Mouse (Mus musculus) kidney, embryonic 14.5 days (tissue): Measurements from ENCODE around the gene 1810062G17Rik. TPM values are rescaled to one million over a fixed set of nuclear protein-coding genes. Genes with fewer than 3 reads are reported as not detected.

ENCODE experiments used
- ATAC-seq: fragments of 200-750 bp; cut with Nextera tagmentation; 2 replicates; pipeline ENCODE4 v1.8.0; 2017; ENCODE audit warnings: moderate number of reproducible peaks, mild to moderate bottlenecking, moderate TSS enrichment, moderate library complexity; ENCODE audit not compliant: low FRiP score, low TSS enrichment
- H3K27ac ChIP-seq: fragments of 300-500 bp; sonication (generic); 2 replicates; pipeline ENCODE4 v1.5.1; 2014; ENCODE audit warnings: low read depth, mild to moderate bottlenecking, low read length, moderate library complexity, mixed read lengths
- H3K27me3 ChIP-seq: fragments of 300-500 bp; sonication (generic); 2 replicates; pipeline ENCODE4 v1.6.1; 2014; ENCODE audit warnings: mild to moderate bottlenecking, low read length; ENCODE audit not compliant: control insufficient read depth, insufficient read depth
- H3K36me3 ChIP-seq: fragments of 300-500 bp; sonication (generic); 2 replicates; pipeline ENCODE4 v1.6.1; 2014; ENCODE audit warnings: low read length, mixed read lengths; ENCODE audit not compliant: control insufficient read depth, insufficient read depth
- H3K4me1 ChIP-seq: fragments of 300-500 bp; sonication (generic); 2 replicates; pipeline ENCODE4 v1.6.1; 2014; ENCODE audit warnings: low read length, mixed read lengths; ENCODE audit not compliant: control insufficient read depth, insufficient read depth
- H3K4me2 ChIP-seq: fragments of 300-500 bp; sonication (generic); replicated peaks from 2 replicates; pipeline ENCODE4 v1.6.1; 2014; ENCODE audit warnings: low read depth, mild to moderate bottlenecking, low read length
- H3K4me3 ChIP-seq: fragments of 300-500 bp; sonication (generic); 2 replicates; pipeline ENCODE4 v1.5.1; 2014; ENCODE audit warnings: mild to moderate bottlenecking, low read length
- H3K9ac ChIP-seq: fragments of 300-500 bp; sonication (generic); 2 replicates; pipeline ENCODE4 v1.6.1; 2014; ENCODE audit warnings: low read depth, mild to moderate bottlenecking, low read length, moderate library complexity
- H3K9me3 ChIP-seq: fragments of 300-500 bp; sonication (generic); 2 replicates; pipeline ENCODE4 v1.6.1; 2016; ENCODE audit warnings: low read length; ENCODE audit not compliant: control insufficient read depth
- WGBS: fragments of 180-500 bp; shearing (Covaris S2); extraction: QIAGEN DNeasy Blood & Tissue Kit; methylation state at CpG from one replicate; pipeline ENCODE4 v1.1.7; 2014; 5-methylcytosine and 5-hydroxymethylcytosine counted together
- polyA plus RNA-seq: library from polyadenylated mRNA; unstranded; fragments of >200 nt; fragmentation: Nextera tagmentation; extraction: Ambion mirVana; gene quantifications from 2 replicates; pipeline ENCODE4 v1.2.1, GENCODE M21; 2014

The 1810062G17Rik gene
- 1.8 and 2.1 TPM in 2 replicates for polyA plus RNA-seq

GRCm38 (mm10) chr3:36475532-36476087 is at the start of gene 1810062G17Rik, which contains the start of gene Anxa5:
Gene 1810062G17Rik, plus strand, starts transcription at chr3:36475937.
Gene Anxa5, minus strand, starts transcription at chr3:36475894.
- H3K27ac ChIP-seq = peak within 1 kb of the TSS; percentile 85
- H3K27me3 ChIP-seq = no peaks in the 10 kb centered on the region
- H3K4me1 ChIP-seq = peaks cover 6% of the 10 kb centered on the region; the same call in 1 of the 2 replicates
- peak within 1 kb of the TSS; percentile 69 for H3K4me2 ChIP-seq
- no peaks in the 10 kb centered on the region for H3K36me3 ChIP-seq
- 0% methylated on average over 32 of the region's 32 CpGs for WGBS
- H3K9ac ChIP-seq = peak within 1 kb of the TSS; percentile 69
- peak within 1 kb of the TSS; percentile 66 for H3K4me3 ChIP-seq
- peak; percentile 99 for ATAC-seq
- H3K9me3 ChIP-seq = no peaks in the 10 kb centered on the region

- Histone ChIP-seq H3K4me1 (no peaks in the 10 kb centered on the region), H3K4me3 (no peak overlapping the region), H3K27me3 (no peaks in the 10 kb centered on the region), H3K27ac (no peak overlapping the region), H3K9ac (no peak overlapping the region), H3K4me2 (no peak overlapping the region), H3K36me3 (no peaks in the 10 kb centered on the region), H3K9me3 (no peaks in the 10 kb centered on the region)
- WGBS = 96% methylated on average over 8 of the region's 8 CpGs
- no peak for ATAC-seq
Measured at GRCm38 (mm10) chr3:36427386-36427785, 48.4 kb upstream of the 1810062G17Rik start.

GRCm38 (mm10) chr3:36430360-36430759 is 45.4 kb upstream of the 1810062G17Rik start:
- H3K27me3 ChIP-seq = no peaks in the 10 kb centered on the region
- no peaks in the 10 kb centered on the region for H3K9me3 ChIP-seq
- H3K4me2 ChIP-seq = no peak overlapping the region
- 75% methylated on average over 1 of the region's 1 CpGs for WGBS
- no peak overlapping the region for H3K27ac ChIP-seq
- no peak overlapping the region for H3K9ac ChIP-seq
- no peak overlapping the region for H3K4me3 ChIP-seq
- H3K36me3 ChIP-seq = no peaks in the 10 kb centered on the region
- no peak for ATAC-seq
- no peaks in the 10 kb centered on the region for H3K4me1 ChIP-seq

GRCm38 (mm10) chr3:36440280-36440679 is 35.5 kb upstream of the 1810062G17Rik start:
- 0 out of 2 replicates have a peak, but pooled peaks cover 5% of the 10 kb centered on the region for H3K4me1 ChIP-seq
- H3K36me3 ChIP-seq = no peaks in the 10 kb centered on the region
- 45% methylated on average over 4 of the region's 4 CpGs for WGBS
- no peak overlapping the region for H3K4me2 ChIP-seq
- H3K27me3 ChIP-seq = no peaks in the 10 kb centered on the region
- H3K9ac ChIP-seq = no peak overlapping the region
- no peaks in the 10 kb centered on the region for H3K9me3 ChIP-seq
- no peak overlapping the region for H3K4me3 ChIP-seq
- no peak for ATAC-seq
- no peak overlapping the region for H3K27ac ChIP-seq

- Histone ChIP-seq H3K36me3 (peaks cover under 1% of the 10 kb centered on the region; the same call in 1 of the 2 replicates), H3K4me3 (no peak overlapping the region), H3K9me3 (no peaks in the 10 kb centered on the region), H3K27ac (no peak overlapping the region), H3K4me2 (no peak overlapping the region), H3K9ac (no peak overlapping the region), H3K27me3 (no peaks in the 10 kb centered on the region), H3K4me1 (0 out of 2 replicates have a peak, but pooled peaks cover 5% of the 10 kb centered on the region)
- ATAC-seq = peak; percentile 50; the same call in 1 of the 2 replicates
- WGBS = 0% methylated on average over 2 of the region's 2 CpGs
Measured at GRCm38 (mm10) chr3:36442426-36442825, 33.3 kb upstream of the 1810062G17Rik start.

- WGBS = 94% methylated on average over 3 of the region's 3 CpGs
- no peaks in the 10 kb centered on the region for H3K27me3 ChIP-seq
- H3K4me3 ChIP-seq = no peak overlapping the region
Measured at GRCm38 (mm10) chr3:36446041-36446440, 29.7 kb upstream of the 1810062G17Rik start.

GRCm38 (mm10) chr3:36446506-36446905 is 29.2 kb upstream of the 1810062G17Rik start:
- WGBS = 88% methylated on average over 5 of the region's 5 CpGs
- Histone ChIP-seq H3K9ac (no peak overlapping the region), H3K4me1 (0 out of 2 replicates have a peak, but pooled peaks cover 4% of the 10 kb centered on the region), H3K4me2 (no peak overlapping the region), H3K9me3 (no peaks in the 10 kb centered on the region), H3K27me3 (no peaks in the 10 kb centered on the region), H3K36me3 (peaks cover 21% of the 10 kb centered on the region), H3K4me3 (no peak overlapping the region), H3K27ac (no peak overlapping the region)
- ATAC-seq = no peak

More at GRCm38 (mm10) chr3:36446041-36446440, 29.7 kb upstream of the 1810062G17Rik start:
- no peak for ATAC-seq
- H3K4me2 ChIP-seq = no peak overlapping the region
- H3K9me3 ChIP-seq = no peaks in the 10 kb centered on the region
- peaks cover 21% of the 10 kb centered on the region for H3K36me3 ChIP-seq
- 0 out of 2 replicates have a peak, but pooled peaks cover 4% of the 10 kb centered on the region for H3K4me1 ChIP-seq
- no peak overlapping the region for H3K27ac ChIP-seq
- no peak overlapping the region for H3K9ac ChIP-seq

- Histone ChIP-seq H3K4me1 (0 out of 2 replicates have a peak, but pooled peaks cover 4% of the 10 kb centered on the region), H3K4me3 (no peak overlapping the region), H3K4me2 (no peak overlapping the region), H3K27me3 (no peaks in the 10 kb centered on the region), H3K36me3 (peaks cover 25% of the 10 kb centered on the region), H3K9me3 (no peaks in the 10 kb centered on the region), H3K27ac (no peak overlapping the region), H3K9ac (no peak overlapping the region)
- WGBS = 84% methylated on average over 6 of the region's 6 CpGs
- no peak for ATAC-seq
Measured at GRCm38 (mm10) chr3:36446918-36447317, 28.8 kb upstream of the 1810062G17Rik start.
